Mouse (Mus musculus) mouse trophoblast stem cell (cell line): ENCODE data around the gene Wdfy3.
"Not testable (repeated sequence)": the region's sequence is repeated elsewhere in the genome, so short reads cannot be mapped to it uniquely, and the experiment has no call there.

Experiments
- in situ Hi-C, 2 experiments: fragments of 300-500 bp; cut with MseI, MboI; formaldehyde crosslinking; loops; 2 replicates in 1 of 2; 3 replicates in 1 of 2; pipeline ENCODE4 v1.15.1; 2025

Wdfy3 gene

GRCm38 (mm10) chr5:102001026-102001425, 68.7 kb downstream of the Wdfy3 start:
- in situ Hi-C loops, result no loop called here

- in situ Hi-C loops, result loop anchor here (5.0 to 10.0 kb wide), 2 partner anchors 73 to 76 kb away; no protein-coding TSS in a partner anchor
Observed at GRCm38 (mm10) chr5:101998971-101999370, 70.8 kb downstream of the Wdfy3 start.

GRCm38 (mm10) chr5:101996036-101996735, 73.5 kb downstream of the Wdfy3 start:
- in situ Hi-C loops, result loop anchor here (5.0 to 10.0 kb wide), 2 partner anchors 76 to 79 kb away; no protein-coding TSS in a partner anchor

GRCm38 (mm10) chr5:101995451-101995995, 74.2 kb downstream of the Wdfy3 start:
- in situ Hi-C loops, result loop anchor here (5.0 to 10.0 kb wide), 2 partner anchors 77 to 79 kb away; no protein-coding TSS in a partner anchor

GRCm38 (mm10) chr5:101993996-101994395, 75.7 kb downstream of the Wdfy3 start:
- in situ Hi-C loops, result loop anchor here in 1 of 2 experiments (10.0 kb wide), 1 partner anchor 81 kb away; no protein-coding TSS in a partner anchor

GRCm38 (mm10) chr5:101992969-101993670, 76.6 kb downstream of the Wdfy3 start:
- in situ Hi-C loops, result loop anchor here in 1 of 2 experiments (10.0 kb wide), 1 partner anchor 82 kb away; no protein-coding TSS in a partner anchor

GRCm38 (mm10) chr5:101990298-101990845, 79.3 kb downstream of the Wdfy3 start:
- in situ Hi-C loops, result loop anchor here in 1 of 2 experiments (10.0 kb wide), 1 partner anchor 84 kb away; no protein-coding TSS in a partner anchor

- in situ Hi-C loops, result no loop called here
Observed at GRCm38 (mm10) chr5:101988476-101988875, 81.2 kb downstream of the Wdfy3 start.

GRCm38 (mm10) chr5:101986694-101987093, 83.0 kb downstream of the Wdfy3 start:
- in situ Hi-C loops, result no loop called here

GRCm38 (mm10) chr5:101982239-101982638, 87.5 kb downstream of the Wdfy3 start:
- in situ Hi-C loops, result no loop called here

- in situ Hi-C loops, result no loop called here
Observed at GRCm38 (mm10) chr5:101979594-101979993, 90.1 kb downstream of the Wdfy3 start.

- in situ Hi-C loops, result not testable (repeated sequence)
Observed at GRCm38 (mm10) chr5:101972594-101972993, 97.1 kb downstream of the Wdfy3 start.

- in situ Hi-C loops, result no loop called here
Observed at GRCm38 (mm10) chr5:101968153-101968851, 101.4 kb downstream of the Wdfy3 start.

- in situ Hi-C loops, result no loop called here
Observed at GRCm38 (mm10) chr5:101967832-101968152, 101.9 kb downstream of the Wdfy3 start.

GRCm38 (mm10) chr5:101962824-101963223, 106.9 kb downstream of the Wdfy3 start:
- in situ Hi-C loops, result no loop called here

GRCm38 (mm10) chr5:101959369-101959768, 110.4 kb downstream of the Wdfy3 start:
- in situ Hi-C loops, result no loop called here

GRCm38 (mm10) chr5:101958941-101959340, 110.8 kb downstream of the Wdfy3 start:
- in situ Hi-C loops, result no loop called here

- in situ Hi-C loops, result no loop called here
Observed at GRCm38 (mm10) chr5:101957419-101957818, 112.3 kb downstream of the Wdfy3 start.

- in situ Hi-C loops, result no loop called here
Observed at GRCm38 (mm10) chr5:101954393-101955340, 115.1 kb downstream of the Wdfy3 start.

- in situ Hi-C loops, result no loop called here
Observed at GRCm38 (mm10) chr5:101951918-101952317, 117.8 kb downstream of the Wdfy3 start.
